Mouse (Mus musculus) megakaryocyte, adult 5-6 weeks (primary cell): ENCODE data around the gene Ppp3ca. TPM values are rescaled to one million over a fixed set of nuclear protein-coding genes. Genes with fewer than 3 reads are reported as not detected.

Experiments used
- ATAC-seq: 2 replicates; pipeline ENCODE4 v1.8.0; 2016; ENCODE audit warnings: mild to moderate bottlenecking, inconsistent platforms; ENCODE audit not compliant: poor library complexity, severe bottlenecking
- total RNA-seq, 2 experiments: library from RNA; stranded (forward) in 1 of 2; stranded (reverse) in 1 of 2; fragments of 153-499, 151-499 nt in 1 of 2; fragments of 221-1000, 200-1000 nt in 1 of 2; gene quantifications; 2 replicates each; pipeline versions ENCODE4 v1.2.3 to v1.2.4; 2015 to 2017

Gene Ppp3ca
- total RNA-seq, 2 experiments from 2014 or later, result 83.1 to 85.1 TPM

DNA sequence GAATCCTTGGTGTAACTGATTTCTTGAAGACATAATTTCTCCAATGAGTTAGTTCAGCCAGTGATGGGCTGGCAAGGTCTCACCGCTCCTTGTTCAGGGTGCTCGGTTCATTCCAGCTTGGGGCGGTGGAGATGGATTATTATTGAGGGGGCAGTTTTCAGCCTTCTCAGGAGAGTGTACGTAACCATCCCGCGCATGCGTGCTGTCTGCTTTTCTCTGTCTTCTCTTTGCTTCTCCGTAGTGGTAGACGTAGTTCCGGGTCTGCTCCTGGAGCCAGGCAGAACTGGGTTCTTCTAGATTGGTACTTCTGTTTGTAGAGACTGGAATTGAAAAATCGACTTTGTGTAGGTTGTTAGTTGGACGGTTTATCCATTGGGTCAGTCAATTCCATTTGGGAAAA is 89.5 kb downstream of the Ppp3ca start:
- no peak for ATAC-seq

DNA sequence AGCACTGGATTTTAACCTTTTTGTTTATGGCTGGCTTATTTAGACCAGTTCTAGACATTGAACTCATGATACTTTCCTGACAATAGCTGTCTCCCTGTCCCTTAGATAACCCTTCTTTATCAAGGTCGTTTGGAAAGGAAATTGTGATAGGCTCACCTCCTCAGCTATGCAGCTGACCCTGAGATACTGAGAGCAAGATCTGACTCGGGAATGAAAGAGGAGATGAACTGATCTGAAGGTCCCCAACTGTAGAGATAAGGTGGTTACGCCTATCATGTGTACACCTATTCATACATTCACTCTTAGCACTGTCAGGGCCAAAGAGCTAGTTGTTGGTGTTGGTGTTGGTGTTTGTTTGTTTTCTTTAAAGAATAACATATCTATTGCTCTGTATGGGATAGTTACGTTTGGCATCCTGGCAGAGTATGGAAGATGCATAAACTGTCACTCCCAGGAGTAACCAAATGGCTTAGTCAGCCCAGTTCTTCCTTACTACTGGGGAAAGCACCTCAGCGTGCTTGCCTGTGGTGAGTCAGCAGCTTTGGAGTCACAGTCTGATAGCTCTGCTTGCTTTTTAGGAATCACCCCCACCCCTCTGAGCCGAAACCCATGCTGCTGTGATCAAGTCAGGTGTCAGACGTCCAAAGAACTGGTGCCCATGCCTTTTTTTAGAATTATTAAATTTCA is 91.5 kb downstream of the Ppp3ca start:
- peak; percentile 79 for ATAC-seq

DNA sequence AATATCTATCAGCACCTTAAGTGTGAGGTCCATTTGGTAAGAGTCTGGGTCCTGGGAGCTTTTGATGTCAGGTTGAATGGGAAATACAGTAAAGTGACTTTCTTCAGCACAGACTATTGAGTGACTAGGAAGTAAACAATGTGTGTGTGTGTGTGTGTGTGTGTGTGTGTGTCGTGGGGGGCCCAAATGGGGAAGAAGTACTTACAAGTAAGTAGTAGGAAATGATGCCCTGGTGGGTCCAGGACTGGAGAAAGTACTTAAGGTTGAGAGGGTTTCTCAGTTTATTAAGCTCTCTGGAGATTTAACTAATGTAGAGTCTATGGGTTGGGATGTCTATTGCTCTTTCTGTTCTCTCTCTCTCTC is 92.0 kb downstream of the Ppp3ca start:
- ATAC-seq, result peak; percentile 38; the same call in 1 of the 2 replicates

GRCm38 (mm10) chr3:136763717-136764270 is 93.9 kb downstream of the Ppp3ca start:
- ATAC-seq, result no peak

- no peak for ATAC-seq
Measured at GRCm38 (mm10) chr3:136765569-136765968, 95.6 kb downstream of the Ppp3ca start.

GRCm38 (mm10) chr3:136768775-136769485 is 99.0 kb downstream of the Ppp3ca start:
- ATAC-seq, result peak; percentile 74

DNA sequence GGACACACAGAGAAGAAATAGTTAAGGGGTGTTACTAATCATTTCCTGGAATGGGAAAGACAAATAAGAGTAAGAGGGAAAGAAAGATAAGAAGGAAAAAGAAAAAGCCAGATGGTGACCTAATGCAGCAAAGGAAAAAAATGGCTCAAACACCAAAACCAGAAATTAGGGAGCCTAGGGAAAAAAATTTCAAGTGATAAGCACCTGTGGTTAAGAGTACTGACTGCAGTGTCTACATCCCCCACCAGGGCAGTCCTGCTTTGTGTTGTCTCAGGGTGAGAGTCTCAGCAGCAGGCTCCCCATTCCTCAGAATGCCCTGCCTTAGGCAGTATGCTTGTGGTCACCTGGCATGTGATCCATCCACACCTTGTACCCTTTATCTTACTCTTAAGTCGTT is 99.6 kb downstream of the Ppp3ca start:
- no peak for ATAC-seq

GRCm38 (mm10) chr3:136771700-136772099 is 101.8 kb downstream of the Ppp3ca start:
- ATAC-seq, result no peak

DNA sequence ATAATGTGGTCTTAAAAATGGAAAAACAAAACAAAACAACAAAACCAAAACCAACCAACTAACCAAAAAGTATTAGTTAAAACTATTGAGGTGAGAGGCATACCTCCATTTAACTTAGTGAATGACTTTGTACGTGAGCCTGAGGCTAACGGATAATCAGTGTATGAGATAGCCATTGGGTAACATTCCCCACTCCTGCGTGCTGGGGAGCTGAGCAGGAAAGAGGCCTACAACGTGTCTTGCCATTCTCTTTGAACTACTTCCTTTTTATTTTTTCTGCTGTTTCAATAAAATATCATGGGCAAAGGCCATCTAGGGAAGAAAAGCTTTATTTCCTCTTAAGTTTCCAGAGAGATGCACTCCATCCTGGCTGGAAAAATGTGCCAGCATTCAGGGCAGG is 103.3 kb downstream of the Ppp3ca start:
- peak; percentile 19; the same call in 1 of the 2 replicates for ATAC-seq

DNA sequence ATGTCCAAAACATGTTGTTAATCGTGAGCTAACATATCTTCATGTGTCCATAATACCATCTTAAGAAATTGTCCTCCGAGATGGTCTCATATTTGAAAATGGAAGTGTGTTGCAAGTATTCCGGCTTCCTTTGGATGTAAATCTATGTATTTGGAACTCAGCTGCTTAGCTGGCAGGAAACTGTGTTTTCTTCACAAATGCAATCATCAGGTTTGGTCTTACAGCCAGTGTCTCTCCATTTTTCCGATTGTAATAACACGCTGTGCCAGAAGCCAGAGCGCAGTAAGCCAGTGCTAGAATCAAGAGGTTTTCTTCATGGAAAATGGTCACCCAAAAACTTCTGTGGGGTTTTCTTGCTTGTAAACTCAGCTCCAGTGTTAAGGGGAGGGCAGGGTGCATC is 104.3 kb downstream of the Ppp3ca start:
- ATAC-seq, result no peak

DNA sequence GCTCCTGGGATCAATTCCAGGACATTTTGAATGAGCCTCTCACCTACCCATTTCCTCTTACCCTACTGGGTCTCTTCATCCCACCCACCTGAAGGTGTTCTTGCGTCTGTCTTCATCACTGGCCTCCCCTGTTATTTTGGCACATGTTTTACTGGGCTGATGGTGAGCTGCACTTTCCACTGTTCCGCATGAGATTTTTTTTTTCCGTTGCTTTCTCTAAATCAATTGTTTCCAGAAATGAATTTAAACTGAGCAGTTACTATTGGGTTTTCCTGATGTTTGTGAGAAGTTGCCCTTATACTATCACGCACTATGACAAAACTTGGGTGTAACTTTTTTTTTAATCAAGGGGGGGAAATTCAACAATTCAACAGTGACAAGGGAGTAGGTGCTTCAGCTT is 106.6 kb downstream of the Ppp3ca start:
- ATAC-seq, result no peak

- ATAC-seq, result no peak
Measured at GRCm38 (mm10) chr3:136777380-136777779, 107.5 kb downstream of the Ppp3ca start.

- ATAC-seq, result peak; percentile 47; the same call in 1 of the 2 replicates
Measured at GRCm38 (mm10) chr3:136777787-136778216, 107.9 kb downstream of the Ppp3ca start.

- ATAC-seq, result no peak
Measured at GRCm38 (mm10) chr3:136780321-136780720, 110.4 kb downstream of the Ppp3ca start.

DNA sequence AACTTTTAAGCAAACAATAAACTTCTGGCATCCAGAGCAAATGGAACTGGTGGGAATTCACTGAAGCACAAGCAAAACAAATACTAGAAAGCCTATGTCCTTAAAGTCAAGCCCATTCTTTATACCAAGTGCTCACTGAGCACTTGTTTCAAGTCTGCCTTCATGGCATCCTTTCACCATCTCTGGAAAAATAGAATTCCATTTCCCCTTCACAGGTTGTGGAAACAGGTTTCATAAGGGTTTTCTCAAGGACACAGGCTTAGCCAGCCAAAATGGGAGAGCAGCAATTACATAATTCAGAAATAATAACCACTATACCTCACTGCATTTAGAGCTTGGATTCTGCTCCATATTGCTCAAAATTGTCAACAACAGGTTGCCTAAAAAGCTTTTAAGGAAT is 112.1 kb downstream of the Ppp3ca start:
- ATAC-seq, result no peak

- ATAC-seq, result no peak
Measured at GRCm38 (mm10) chr3:136785686-136786085, 115.8 kb downstream of the Ppp3ca start.

DNA sequence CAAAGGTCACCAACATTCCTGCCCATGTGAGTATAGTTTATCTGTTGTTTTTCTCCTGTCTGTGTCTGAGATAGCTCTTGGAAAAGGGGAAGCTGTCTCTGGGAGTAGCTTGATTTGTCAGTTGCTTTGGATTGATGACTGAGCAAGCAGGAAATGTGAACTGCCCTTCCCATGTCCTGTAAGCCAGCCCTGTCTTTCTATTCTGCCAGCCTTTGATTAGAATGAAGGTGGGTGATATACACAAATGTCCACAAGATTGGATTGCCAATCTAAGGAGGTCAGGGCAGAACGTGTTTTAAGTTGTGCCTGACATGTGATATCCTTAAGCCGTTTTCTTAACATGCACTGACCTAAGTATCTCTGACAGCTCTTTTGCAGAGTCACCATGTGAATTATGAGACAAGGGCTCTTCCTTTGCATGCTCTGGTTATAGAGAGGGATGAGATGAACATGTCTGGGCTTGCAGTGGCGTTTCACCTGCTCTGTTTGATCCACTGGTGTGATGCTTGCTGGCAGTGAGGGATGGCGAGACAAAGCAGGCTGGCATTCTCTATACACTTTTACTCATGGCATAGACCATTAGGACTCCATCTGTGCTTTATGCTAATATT is 120.4 kb downstream of the Ppp3ca start:
- peak; percentile 51 for ATAC-seq

GRCm38 (mm10) chr3:136791404-136791803 is 121.5 kb downstream of the Ppp3ca start:
- no peak for ATAC-seq

- ATAC-seq, result no peak
Measured at GRCm38 (mm10) chr3:136791946-136792345, 122.0 kb downstream of the Ppp3ca start.

DNA sequence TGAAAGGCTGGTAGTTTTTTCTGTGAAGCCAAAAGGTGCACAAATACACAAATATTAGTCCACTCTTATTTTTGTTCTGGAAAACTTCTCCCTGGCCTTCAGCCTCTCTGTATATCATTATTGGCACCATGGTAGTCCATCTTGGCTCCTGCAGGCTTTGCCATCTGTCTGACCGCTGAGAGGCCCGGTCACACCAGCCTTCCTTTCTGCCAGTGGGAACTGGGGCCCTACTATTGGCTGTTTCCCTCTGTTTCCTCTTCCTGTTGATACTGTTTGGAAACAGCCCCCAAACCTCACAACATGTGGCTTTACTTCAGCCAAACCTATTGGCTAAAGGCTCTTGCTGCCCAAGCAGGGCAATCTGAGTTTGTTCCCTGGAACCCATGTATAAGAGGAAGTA is 123.5 kb downstream of the Ppp3ca start:
- ATAC-seq, result no peak

- ATAC-seq, result peak; percentile 30
Measured at GRCm38 (mm10) chr3:136794426-136795217, 124.7 kb downstream of the Ppp3ca start.
